Mouse (Mus musculus) small intestine, adult 2 months (tissue): ENCODE data around the gene Ccdc182. TPM values are rescaled to one million over a fixed set of nuclear protein-coding genes. Genes with fewer than 3 reads are reported as not detected.

Source experiments
- H3K27ac ChIP-seq: fragments of 200-500 bp; 2 replicates; pipeline ENCODE4 v1.5.1; 2012; ENCODE audit warnings: low read depth, low read length, control low read depth, inconsistent platforms; ENCODE audit not compliant: insufficient read depth
- H3K27me3 ChIP-seq: fragments of 200-500 bp; 2 replicates; pipeline ENCODE4 v1.6.1; 2012; ENCODE audit warnings: mild to moderate bottlenecking, moderate library complexity, low read length, inconsistent platforms; ENCODE audit not compliant: control insufficient read depth, insufficient read depth
- H3K36me3 ChIP-seq: fragments of 200-500 bp; 2 replicates; pipeline ENCODE4 v1.6.1; 2012; ENCODE audit warnings: mild to moderate bottlenecking, low read length, control low read depth, inconsistent platforms; ENCODE audit not compliant: control insufficient read depth, insufficient read depth
- H3K4me1 ChIP-seq: fragments of 200-500 bp; 2 replicates; pipeline ENCODE4 v1.6.1; 2012; ENCODE audit warnings: low read length, inconsistent platforms, mixed read lengths; ENCODE audit not compliant: control insufficient read depth, insufficient read depth, insufficient read length
- H3K4me3 ChIP-seq: fragments of 200-500 bp; 2 replicates; pipeline ENCODE4 v1.5.1; 2012; ENCODE audit warnings: low read depth, mild to moderate bottlenecking, control low read depth, inconsistent platforms, low read length, moderate library complexity
- CTCF ChIP-seq: fragments of 200-500 bp; IDR thresholded peaks from 2 replicates; pipeline ENCODE4 v1.5.1; 2012; ENCODE audit warnings: low read depth, mild to moderate bottlenecking, control low read depth, inconsistent platforms, low read length, moderate library complexity, mixed read lengths; ENCODE audit not compliant: insufficient replicate concordance, insufficient read length; ENCODE audit errors: extremely low read depth
- POLR2A ChIP-seq: fragments of 200-500 bp; IDR thresholded peaks from 2 replicates; pipeline ENCODE4 v1.6.1; 2012; ENCODE audit warnings: low read depth, mild to moderate bottlenecking, control low read depth, inconsistent platforms, low read length, moderate library complexity
- WGBS: fragments of 180-500 bp; shearing (Covaris S2); methylation state at CpG from one replicate; pipeline ENCODE4 v1.1.7; 2018; 5-methylcytosine and 5-hydroxymethylcytosine counted together
- polyA plus RNA-seq: library from polyadenylated mRNA; depleted of rRNA; stranded (reverse); fragments of >200 nt; gene quantifications from 2 replicates; pipeline ENCODE4 v1.2.3, GENCODE M21; 2012

Gene Ccdc182
- polyA plus RNA-seq, 1 experiment = not detected

- WGBS = 43% methylated on average over 3 of the region's 3 CpGs
- H3K27ac ChIP-seq = no peak overlapping the region
- TF ChIP-seq POLR2A (no peak), CTCF (no peak)
- no peaks in the 10 kb centered on the region; the same call in 1 of the 2 replicates for H3K27me3 ChIP-seq
- no peak overlapping the region for H3K4me3 ChIP-seq
- H3K36me3 ChIP-seq = no peaks in the 10 kb centered on the region
- peaks cover 3% of the 10 kb centered on the region; the same call in 1 of the 2 replicates for H3K4me1 ChIP-seq
These were observed 22.0 kb upstream of the Ccdc182 start for GRCm38 (mm10) chr11:88271870-88272269.

DNA sequence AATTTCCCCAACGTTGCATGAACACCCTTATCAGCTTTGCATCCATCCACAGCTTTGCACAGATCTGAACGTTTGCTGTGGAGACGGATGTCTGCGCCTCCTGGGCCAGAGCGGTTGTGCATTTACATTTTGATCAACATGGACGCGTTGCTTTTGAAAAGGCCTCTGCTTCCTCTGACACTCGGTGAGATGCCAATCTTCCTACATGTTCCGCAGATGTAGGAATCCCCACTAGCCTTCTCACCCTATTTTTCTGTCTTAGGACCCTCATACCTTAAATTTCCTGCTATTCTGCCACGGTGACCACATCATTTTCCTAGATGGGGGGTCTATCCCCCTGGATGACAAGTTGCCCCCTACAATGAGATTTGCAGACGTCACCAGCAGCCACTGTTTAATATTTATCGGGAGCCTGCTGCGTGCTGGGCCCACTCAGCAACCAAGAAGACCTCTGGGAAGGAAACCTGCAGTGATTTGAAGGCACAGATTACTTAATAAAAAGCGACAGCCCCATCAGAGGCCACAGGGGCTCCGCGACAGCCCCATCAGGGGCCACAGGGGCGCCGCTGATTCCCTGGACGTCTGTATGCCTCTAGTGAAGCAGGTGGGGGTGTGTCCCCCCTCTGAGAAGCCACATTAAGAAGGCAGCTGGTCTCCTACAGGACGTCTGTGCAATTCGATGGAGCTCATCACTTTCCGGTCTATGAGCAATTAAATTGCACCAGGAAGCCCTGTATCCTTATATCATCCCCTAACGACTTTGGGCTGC is 19.6 kb upstream of the Ccdc182 start:
- Histone ChIP-seq H3K27me3 (no peaks in the 10 kb centered on the region; the same call in 1 of the 2 replicates), H3K36me3 (no peaks in the 10 kb centered on the region), H3K27ac (no peak overlapping the region), H3K4me3 (no peak overlapping the region), H3K4me1 (peaks cover 3% of the 10 kb centered on the region; the same call in 1 of the 2 replicates)
- 63% methylated on average over 23 of the region's 23 CpGs for WGBS
- TF ChIP-seq POLR2A (no peak), CTCF (no peak)

GRCm38 (mm10) chr11:88274901-88275498 is 18.9 kb upstream of the Ccdc182 start:
- no peak for TF ChIP-seq POLR2A
- TF ChIP-seq CTCF = no peak
- no peak overlapping the region for H3K27ac ChIP-seq
- no peak overlapping the region for H3K4me3 ChIP-seq
- H3K27me3 ChIP-seq = no peaks in the 10 kb centered on the region; the same call in 1 of the 2 replicates
- 16% methylated on average over 13 of the region's 13 CpGs for WGBS
- no peaks in the 10 kb centered on the region for H3K36me3 ChIP-seq
- H3K4me1 ChIP-seq = peaks cover 3% of the 10 kb centered on the region; the same call in 1 of the 2 replicates

- Histone ChIP-seq H3K27me3 (no peaks in the 10 kb centered on the region; the same call in 1 of the 2 replicates), H3K36me3 (no peaks in the 10 kb centered on the region), H3K27ac (no peak overlapping the region), H3K4me1 (peaks cover 3% of the 10 kb centered on the region; the same call in 1 of the 2 replicates), H3K4me3 (no peak overlapping the region)
- TF ChIP-seq CTCF (no peak), POLR2A (no peak)
- 51% methylated on average over 6 of the region's 6 CpGs for WGBS
These were observed 17.9 kb upstream of the Ccdc182 start for GRCm38 (mm10) chr11:88275949-88276348.

DNA sequence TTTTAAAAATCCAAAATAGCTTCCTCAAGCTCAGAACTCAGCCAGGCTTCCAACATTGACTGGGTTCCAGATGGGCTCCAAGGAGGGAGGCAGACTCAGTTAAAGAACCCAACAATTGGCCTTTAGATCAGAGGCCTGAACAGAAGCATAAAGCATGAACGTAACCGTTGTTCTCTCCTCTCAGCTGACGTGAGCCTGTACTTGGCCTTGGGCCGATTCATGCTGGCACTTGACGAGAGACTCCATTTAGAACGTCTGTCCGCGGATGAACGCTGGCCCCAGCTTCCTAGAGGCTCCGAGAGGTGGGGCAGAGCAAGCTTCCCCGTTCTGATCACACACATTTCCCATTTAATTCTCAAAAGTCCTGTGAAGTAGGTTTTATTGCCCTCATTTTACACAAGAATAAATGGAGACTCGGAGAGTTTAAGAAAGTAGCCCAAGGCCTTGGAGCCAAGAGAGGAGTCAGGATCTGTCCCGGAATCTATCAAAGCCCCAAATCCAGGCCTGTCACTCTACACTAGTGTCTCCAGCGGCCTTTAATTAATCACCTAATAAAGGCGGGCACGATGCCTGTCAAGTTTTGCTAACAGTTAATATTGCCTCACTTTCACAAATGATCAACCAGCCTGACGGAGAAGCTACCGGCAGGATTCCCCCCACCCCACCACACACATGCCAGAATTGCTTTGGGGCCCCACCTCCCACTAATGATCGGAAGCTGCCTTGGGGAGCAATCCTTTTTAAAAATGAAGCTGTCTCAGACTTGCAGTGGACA is 17.1 kb upstream of the Ccdc182 start:
- Histone ChIP-seq H3K27me3 (no peaks in the 10 kb centered on the region; the same call in 1 of the 2 replicates), H3K27ac (no peak overlapping the region), H3K4me1 (peaks cover 3% of the 10 kb centered on the region; the same call in 1 of the 2 replicates), H3K36me3 (no peaks in the 10 kb centered on the region), H3K4me3 (no peak overlapping the region)
- 30% methylated on average over 19 of the region's 19 CpGs for WGBS
- TF ChIP-seq POLR2A (no peak), CTCF (no peak)

GRCm38 (mm10) chr11:88279006-88279405 is 14.9 kb upstream of the Ccdc182 start:
- H3K4me1 ChIP-seq = peaks cover 3% of the 10 kb centered on the region; the same call in 1 of the 2 replicates
- TF ChIP-seq CTCF (no peak), POLR2A (no peak)
- H3K36me3 ChIP-seq = no peaks in the 10 kb centered on the region
- no peak overlapping the region for H3K4me3 ChIP-seq
- WGBS = 62% methylated on average over 4 of the region's 4 CpGs
- H3K27me3 ChIP-seq = no peaks in the 10 kb centered on the region; the same call in 1 of the 2 replicates
- H3K27ac ChIP-seq = no peak overlapping the region

GRCm38 (mm10) chr11:88280426-88280836 is 13.4 kb upstream of the Ccdc182 start:
- H3K27ac ChIP-seq = no peak overlapping the region
- H3K27me3 ChIP-seq = no peaks in the 10 kb centered on the region; the same call in 1 of the 2 replicates
- no peaks in the 10 kb centered on the region for H3K36me3 ChIP-seq
- TF ChIP-seq POLR2A (no peak), CTCF (no peak)
- WGBS = 35% methylated on average over 8 of the region's 8 CpGs
- H3K4me3 ChIP-seq = no peak overlapping the region
- H3K4me1 ChIP-seq = no peaks in the 10 kb centered on the region
